ENCODE assay signal across 8 mouse cellular contexts in genomic region chr8:117410391-117410790, GRCm38 (mm10).
DNase-seq lines count a peak whose midpoint lies in the region; ATAC-seq lines count a peak whose summit lies in the region.

No protein-coding gene starts in this region.

- H3K36me3 ChIP-seq in embryonic facial prominence, embryonic 10.5 days (replicated peaks): peaks cover 14% of the 10 kb centered on the region; the same call in 1 of the 2 replicates
- H3K36me3 ChIP-seq in limb, embryonic 10.5 days: 0 out of 2 replicates have a peak, but pooled peaks cover 7% of the 10 kb centered on the region

- WGBS in embryonic facial prominence, embryonic 10.5 days: 74% methylated on average over 10 of the region's 10 CpGs
- WGBS in limb, embryonic 10.5 days: 80% methylated on average over 10 of the region's 10 CpGs

- H3K27me3 ChIP-seq in embryonic facial prominence, embryonic 10.5 days (replicated peaks; ENCODE audit: low read depth, poor library complexity, severe bottlenecking): no peaks in the 10 kb centered on the region
- no peaks in the 10 kb centered on the region for H3K27me3 ChIP-seq in limb, embryonic 10.5 days (ENCODE audit: low read depth, poor library complexity, severe bottlenecking)

- no peaks in the 10 kb centered on the region for H3K9me3 ChIP-seq in embryonic facial prominence, embryonic 10.5 days
- H3K9me3 ChIP-seq in limb, embryonic 10.5 days (replicated peaks): no peaks in the 10 kb centered on the region

- intact Hi-C loops in heart, postnatal 14 days (cut with DNase I): no loop called here

- no peak for ATAC-seq in erythroblast, adult 5-6 weeks (replicated peaks; ENCODE audit: low FRiP score, poor library complexity, severe bottlenecking)

- H3K27ac ChIP-seq in embryonic facial prominence, embryonic 10.5 days (replicated peaks): peak overlapping the region; percentile 48; the same call in 1 of the 2 replicates
- H3K27ac ChIP-seq in limb, embryonic 10.5 days: 0 out of 2 replicates have a peak overlapping the region, but pooled peaks have one; percentile 3

- DNase-seq in ES-CJ7 (ENCODE audit: low read depth, low spot score): peak; percentile 40
- DNase-seq in embryonic facial prominence, embryonic 10.5 days (ENCODE audit: low spot score): no peak
- peak; percentile 59 to 66 for DNase-seq in heart, postnatal 14 days
- no peak for DNase-seq in limb, embryonic 10.5 days (ENCODE audit: low spot score)
- no peak for DNase-seq in embryo, embryonic 10 days (ENCODE audit: low spot score)
- DNase-seq in thymus, postnatal 14 days: no peak
- no peak for DNase-seq in spleen, postnatal 4 days (ENCODE audit: low spot score in 2 of 2)

- H3K4me3 ChIP-seq in embryonic facial prominence, embryonic 10.5 days: no peak overlapping the region
- H3K4me3 ChIP-seq in limb, embryonic 10.5 days: no peak overlapping the region

- peaks cover 43% of the 10 kb centered on the region for H3K4me1 ChIP-seq in embryonic facial prominence, embryonic 10.5 days
- H3K4me1 ChIP-seq in limb, embryonic 10.5 days: peaks cover 63% of the 10 kb centered on the region

Comparison
In these comparisons a context has a peak if more than half of its experiments do, and no peak if none do; other contexts are left out.
1. DNase-seq: peak in ES-CJ7 (single experiment) and heart, postnatal 14 days (2 of 2); none in embryonic facial prominence, embryonic 10.5 days (single experiment), limb, embryonic 10.5 days (single experiment), embryo, embryonic 10 days (single experiment), thymus, postnatal 14 days (single experiment) and spleen, postnatal 4 days (0 of 2).